Comparison of ENCODE assay signal across 10 mouse cellular contexts in genomic region chr16:23307142-23307968, GRCm38 (mm10).
DNase-seq lines count a peak whose midpoint lies in the region; ATAC-seq and TF ChIP-seq lines count a peak whose summit lies in the region.
"Had no signal": no experiment of that assay in that cellular context is flagged by ENCODE, and none has a peak within 500 bp of the region (broad histone marks: within the 10 kb centered on the region; RNA-seq: fewer than 3 reads in every experiment).

No protein-coding gene starts in this region.

- no peaks in the 10 kb centered on the region for H3K36me3 ChIP-seq in kidney, embryonic 14.5 days (ENCODE audit: control insufficient read depth, insufficient read depth, low read length)
- no peaks in the 10 kb centered on the region for H3K36me3 ChIP-seq in neural tube, embryonic 11.5 days (ENCODE audit: control insufficient read depth, insufficient read depth, low read length)
- no peaks in the 10 kb centered on the region for H3K36me3 ChIP-seq in forebrain, postnatal 0 days (ENCODE audit: insufficient read depth)

- TF ChIP-seq CTCF in forebrain, postnatal 0 days (IDR thresholded peaks at IDR 0.05; ENCODE audit: low read depth): no peak

- no peak for DNase-seq in kidney, adult 11 months
- DNase-seq in CD4-positive helper T cell, adult 2 months (ENCODE audit: low read depth, low spot score): peak; percentile 45
- DNase-seq in embryo, embryonic 11 days: peak; percentile 46
- DNase-seq in neural tube, embryonic 11.5 days (ENCODE audit: low spot score): peak; percentile 45
- no peak for DNase-seq in right cerebral cortex, postnatal 36 days (ENCODE audit: low spot score in 2 of 2)
- DNase-seq in forebrain, postnatal 0 days: no peak
- DNase-seq: lung, postnatal 10 days had no signal

- no peaks in the 10 kb centered on the region for H3K9me3 ChIP-seq in kidney, embryonic 14.5 days (ENCODE audit: control insufficient read depth, low read length)
- no peaks in the 10 kb centered on the region for H3K9me3 ChIP-seq in neural tube, embryonic 11.5 days (ENCODE audit: control insufficient read depth, low read length)
- no peaks in the 10 kb centered on the region for H3K9me3 ChIP-seq in forebrain, postnatal 0 days (ENCODE audit: low read length)
- H3K9me3 ChIP-seq: limb, embryonic 10.5 days had no signal

- ATAC-seq in kidney, embryonic 14.5 days (ENCODE audit: low FRiP score, low TSS enrichment): peak; percentile 91
- peak; percentile 90 for ATAC-seq in neural tube, embryonic 11.5 days (ENCODE audit: insufficient read depth, low FRiP score, low TSS enrichment)
- no peak for ATAC-seq in erythroblast, adult 5-6 weeks (replicated peaks; ENCODE audit: low FRiP score, poor library complexity, severe bottlenecking)
- no peak for ATAC-seq in forebrain, postnatal 0 days

- H3K27me3 ChIP-seq in kidney, embryonic 14.5 days (ENCODE audit: control insufficient read depth, insufficient read depth, low read length): no peaks in the 10 kb centered on the region
- H3K27me3 ChIP-seq in neural tube, embryonic 11.5 days (ENCODE audit: control insufficient read depth, insufficient read depth, low read length): no peaks in the 10 kb centered on the region
- H3K27me3 ChIP-seq in forebrain, postnatal 0 days (ENCODE audit: insufficient read depth, low read length): no peaks in the 10 kb centered on the region

- H3K4me1 ChIP-seq in kidney, embryonic 14.5 days (ENCODE audit: control insufficient read depth, insufficient read depth, low read length): peaks cover 16% of the 10 kb centered on the region
- peaks cover 7% of the 10 kb centered on the region for H3K4me1 ChIP-seq in neural tube, embryonic 11.5 days (ENCODE audit: control insufficient read depth, insufficient read depth, low read length)
- no peaks in the 10 kb centered on the region for H3K4me1 ChIP-seq in forebrain, postnatal 0 days (ENCODE audit: insufficient read depth)

- H3K4me2 ChIP-seq in kidney, embryonic 14.5 days (replicated peaks; ENCODE audit: low read depth, low read length): no peak overlapping the region
- no peak overlapping the region for H3K4me2 ChIP-seq in neural tube, embryonic 11.5 days (ENCODE audit: low read depth)
- no peak overlapping the region for H3K4me2 ChIP-seq in forebrain, postnatal 0 days (ENCODE audit: low read depth)

- WGBS in kidney, embryonic 14.5 days: 43% methylated on average over 12 of the region's 12 CpGs
- WGBS in neural tube, embryonic 11.5 days: 48% methylated on average over 11 of the region's 12 CpGs
- 61% methylated on average over 12 of the region's 12 CpGs for WGBS in forebrain, postnatal 0 days

- H3K9ac ChIP-seq in kidney, embryonic 14.5 days (ENCODE audit: low read depth, low read length): no peak overlapping the region
- no peak overlapping the region for H3K9ac ChIP-seq in neural tube, embryonic 11.5 days (ENCODE audit: low read length)
- H3K9ac ChIP-seq in forebrain, postnatal 0 days: no peak overlapping the region

- H3K4me3 ChIP-seq in kidney, embryonic 14.5 days (ENCODE audit: low read length): no peak overlapping the region
- no peak overlapping the region for H3K4me3 ChIP-seq in neural tube, embryonic 11.5 days (ENCODE audit: low read depth, low read length)
- no peak overlapping the region for H3K4me3 ChIP-seq in forebrain, postnatal 0 days (ENCODE audit: low read depth, low read length)
- H3K4me3 ChIP-seq: limb, embryonic 10.5 days had no signal

- no peak overlapping the region for H3K27ac ChIP-seq in kidney, embryonic 14.5 days (ENCODE audit: low read depth, low read length)
- 0 out of 2 replicates have a peak overlapping the region, but pooled peaks have one; percentile 14 for H3K27ac ChIP-seq in neural tube, embryonic 11.5 days (ENCODE audit: low read depth, low read length)
- no peak overlapping the region for H3K27ac ChIP-seq in forebrain, postnatal 0 days (ENCODE audit: low read depth, low read length)
- H3K27ac ChIP-seq: limb, embryonic 10.5 days had no signal

Comparison
In these comparisons a context has a peak if more than half of its experiments do, and no peak if none do; other contexts are left out.
1. ATAC-seq: peak in kidney, embryonic 14.5 days (single experiment) and neural tube, embryonic 11.5 days (single experiment); none in erythroblast, adult 5-6 weeks (single experiment) and forebrain, postnatal 0 days (single experiment).
2. DNase-seq: peak in CD4-positive helper T cell, adult 2 months (single experiment), embryo, embryonic 11 days (single experiment) and neural tube, embryonic 11.5 days (single experiment); none in kidney, adult 11 months (single experiment), right cerebral cortex, postnatal 36 days (0 of 2) and forebrain, postnatal 0 days (single experiment).